Mouse (Mus musculus) liver, embryonic 14.5 days (tissue): ENCODE data around the gene Col26a1. TPM values are rescaled to one million over a fixed set of nuclear protein-coding genes. Genes with fewer than 3 reads are reported as not detected.

Experiments used
- ATAC-seq: fragments of 200-750 bp; cut with Nextera tagmentation; 2 replicates; pipeline ENCODE4 v1.8.0; 2017; ENCODE audit warnings: moderate number of reproducible peaks, mild to moderate bottlenecking, moderate library complexity; ENCODE audit not compliant: insufficient read depth
- DNase-seq, 3 experiments: peaks; one replicate each; pipeline ENCODE4 v3.0.0-alpha.2; 2012 to 2013; ENCODE audit warnings: low read depth in 3 of 3, low spot score in 3 of 3
- H3K27ac ChIP-seq: fragments of 300-500 bp; sonication (generic); 2 replicates; pipeline ENCODE4 v1.5.1; 2014; ENCODE audit warnings: moderate library complexity, mild to moderate bottlenecking, control low read depth, inconsistent platforms
- H3K27me3 ChIP-seq: fragments of 300-500 bp; sonication (generic); 2 replicates; pipeline ENCODE4 v1.6.1; 2014; ENCODE audit warnings: mild to moderate bottlenecking, low read length, moderate library complexity; ENCODE audit not compliant: control insufficient read depth, insufficient read depth
- H3K36me3 ChIP-seq: fragments of 300-500 bp; sonication (generic); replicated peaks from 2 replicates; pipeline ENCODE4 v1.6.1; 2014; ENCODE audit warnings: low read depth; ENCODE audit not compliant: control insufficient read depth, insufficient read depth
- H3K4me1 ChIP-seq, 2 experiments: fragments of 200-500 bp in 1 of 2; fragments of 300-500 bp in 1 of 2; sonication (generic) in 1 of 2; replicated peaks; 2 replicates each; pipeline ENCODE4 v1.6.1; 2012 to 2014; ENCODE audit warnings: antibody characterized with exemption in 1 of 2, inconsistent platforms in 1 of 2, low read length in 1 of 2; ENCODE audit not compliant: control insufficient read depth in 2 of 2, insufficient read depth in 2 of 2
- H3K4me2 ChIP-seq: fragments of 300-500 bp; sonication (generic); 2 replicates; pipeline ENCODE4 v1.6.1; 2014; ENCODE audit warnings: low read depth, mild to moderate bottlenecking, control low read depth, moderate library complexity
- H3K4me3 ChIP-seq, 2 experiments: fragments of 200-500 bp in 1 of 2; fragments of 300-500 bp in 1 of 2; sonication (generic) in 1 of 2; 2 replicates each; pipeline ENCODE4 v1.5.1; 2012 to 2014; ENCODE audit warnings: low read depth in 2 of 2, low read length in 2 of 2, mild to moderate bottlenecking in 2 of 2, control low read depth in 1 of 2, inconsistent platforms in 1 of 2, moderate library complexity in 1 of 2; ENCODE audit not compliant: insufficient read depth in 1 of 2
- H3K9ac ChIP-seq: fragments of 300-500 bp; sonication (generic); replicated peaks from 2 replicates; pipeline ENCODE4 v1.6.1; 2014; ENCODE audit warnings: mild to moderate bottlenecking, control low read depth, moderate library complexity
- H3K9me3 ChIP-seq: fragments of 300-500 bp; sonication (generic); 2 replicates; pipeline ENCODE4 v1.6.1; 2016; ENCODE audit warnings: low read length, mixed read lengths; ENCODE audit not compliant: control insufficient read depth
- CTCF ChIP-seq: IDR thresholded peaks from 2 replicates; pipeline ENCODE4 v1.5.1; 2016; ENCODE audit warnings: antibody characterized with exemption, low read depth, control low read depth
- EP300 ChIP-seq: IDR thresholded peaks from 2 replicates; pipeline ENCODE4 v1.6.1; 2016; ENCODE audit warnings: antibody characterized with exemption, low read depth
- WGBS: fragments of 180-500 bp; shearing (Covaris S2); extraction: QIAGEN DNeasy Blood & Tissue Kit; methylation state at CpG from one replicate; pipeline ENCODE4 v1.1.7; 2014; ENCODE audit not compliant: insufficient replicate concordance; 5-methylcytosine and 5-hydroxymethylcytosine counted together
- polyA plus RNA-seq, 2 experiments: library from polyadenylated mRNA; depleted of rRNA in 1 of 2; stranded (reverse) in 1 of 2; unstranded in 1 of 2; fragments of >200 nt; fragmentation: Nextera tagmentation in 1 of 2; extraction: Ambion mirVana in 1 of 2; gene quantifications; 2 replicates each; pipeline versions ENCODE4 v1.2.1 to v1.2.3; 2012 to 2014

Gene Col26a1
- polyA plus RNA-seq, 2 experiments, result 0.06 to 0.18 TPM

DNA sequence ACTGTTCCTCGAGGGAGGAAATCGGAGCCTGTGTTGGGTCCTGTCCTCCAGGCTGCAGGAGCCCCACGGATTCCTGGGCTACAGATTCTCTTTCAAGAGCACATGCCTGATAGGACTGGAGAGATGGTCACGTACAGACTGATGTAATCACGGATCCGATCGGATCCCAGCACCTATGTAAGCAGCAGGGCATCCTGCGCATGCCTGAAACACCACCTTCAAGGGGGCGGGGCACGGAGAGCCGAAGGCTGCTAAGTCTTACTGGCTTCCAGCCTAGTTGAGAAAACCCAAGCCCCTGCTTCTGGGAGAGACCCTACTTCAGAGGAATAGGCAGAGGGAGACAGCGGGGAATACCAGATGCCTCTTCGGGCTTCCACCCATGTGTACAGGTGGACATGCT lies 100.4 kb downstream of the Col26a1 start:
- H3K9me3 ChIP-seq, result no peaks in the 10 kb centered on the region
- 57% methylated on average over 13 of the region's 13 CpGs for WGBS
- H3K27me3 ChIP-seq, result no peaks in the 10 kb centered on the region
- H3K4me1 ChIP-seq, result no peaks in the 10 kb centered on the region
- H3K36me3 ChIP-seq, result no peaks in the 10 kb centered on the region
- H3K4me2 ChIP-seq, result no peak overlapping the region
- TF ChIP-seq CTCF (no peak), EP300 (no peak)
- no peak overlapping the region for H3K27ac ChIP-seq
- no peak overlapping the region for H3K9ac ChIP-seq
- DNase-seq (no peak), ATAC-seq (no peak)
- no peak overlapping the region for H3K4me3 ChIP-seq

DNA sequence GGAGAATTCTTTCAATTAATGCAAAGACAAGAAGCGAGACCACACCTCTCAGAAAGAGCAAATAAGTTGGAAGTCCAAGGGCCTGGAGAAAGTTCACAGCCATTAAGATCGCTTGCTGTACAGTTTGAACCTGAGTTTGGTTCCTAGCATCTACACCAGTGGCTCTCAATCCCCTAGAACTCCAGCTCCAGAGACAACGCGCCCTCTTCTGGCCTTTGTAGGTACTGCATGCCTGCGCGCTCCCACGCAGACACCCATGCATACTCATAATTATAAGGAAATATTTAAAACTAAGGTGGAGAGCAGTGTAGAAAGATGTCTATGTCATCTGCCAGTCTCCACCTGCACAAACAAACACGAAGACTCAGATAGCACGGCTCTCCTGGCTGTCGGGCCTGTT lies 102.5 kb downstream of the Col26a1 start:
- Histone ChIP-seq H3K4me3 (no peak overlapping the region), H3K9me3 (no peaks in the 10 kb centered on the region), H3K27ac (no peak overlapping the region), H3K36me3 (no peaks in the 10 kb centered on the region), H3K27me3 (no peaks in the 10 kb centered on the region), H3K9ac (no peak overlapping the region), H3K4me2 (no peak overlapping the region), H3K4me1 (no peaks in the 10 kb centered on the region)
- DNase-seq (no peak), ATAC-seq (no peak)
- WGBS, result 30% methylated on average over 10 of the region's 10 CpGs
- no peak for TF ChIP-seq EP300
- peak; percentile 90 for TF ChIP-seq CTCF

DNA sequence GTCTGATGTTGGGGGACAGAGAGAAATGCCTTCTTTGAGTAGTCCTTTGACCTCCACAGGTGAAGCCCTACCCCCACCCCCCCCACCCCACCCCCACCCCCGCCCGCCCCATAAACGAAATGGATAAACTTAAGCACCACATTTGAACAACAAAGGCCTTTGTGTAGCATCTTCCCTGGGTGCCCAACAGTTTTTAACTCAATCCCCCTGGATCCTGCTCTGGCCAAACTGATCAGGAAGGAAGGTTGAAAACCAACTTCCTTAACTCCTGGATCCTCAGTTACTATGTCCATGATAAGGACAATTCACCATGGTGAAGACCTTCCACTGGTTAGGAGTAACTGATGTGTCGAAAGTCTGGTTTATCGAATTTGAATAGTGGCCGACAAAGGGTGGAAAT lies 103.1 kb downstream of the Col26a1 start:
- no peak for ATAC-seq

DNA sequence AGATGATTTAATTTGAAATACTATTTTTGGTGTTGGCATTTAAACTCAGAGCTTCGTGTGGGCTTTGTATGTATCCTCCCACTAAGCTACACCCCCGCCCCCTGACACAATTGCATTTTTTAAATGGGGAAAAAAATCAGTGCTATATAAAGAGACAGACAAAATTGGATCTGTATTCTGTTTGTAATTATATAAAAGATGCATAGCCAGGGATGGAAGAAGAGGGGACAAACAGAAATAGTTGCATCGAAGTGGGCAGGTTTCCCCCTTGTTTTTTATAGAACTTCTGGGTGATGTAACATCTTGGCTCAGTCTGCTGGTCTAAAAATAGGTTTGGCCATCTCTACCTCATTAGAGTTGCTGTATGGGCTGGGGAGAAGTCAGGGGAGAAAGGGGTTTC lies 107.5 kb downstream of the Col26a1 start:
- ATAC-seq, result no peak
- WGBS, result 46% methylated on average over 3 of the region's 3 CpGs
- DNase-seq, result no peak
- no peak overlapping the region for H3K27ac ChIP-seq
- no peak overlapping the region for H3K4me3 ChIP-seq
- no peaks in the 10 kb centered on the region for H3K27me3 ChIP-seq
- no peak overlapping the region for H3K4me2 ChIP-seq
- no peaks in the 10 kb centered on the region for H3K4me1 ChIP-seq
- TF ChIP-seq EP300 (no peak), CTCF (no peak)
- no peak overlapping the region for H3K9ac ChIP-seq
- H3K36me3 ChIP-seq, result no peaks in the 10 kb centered on the region
- no peaks in the 10 kb centered on the region for H3K9me3 ChIP-seq

More for the DNA sequence above, 103.1 kb downstream of the Col26a1 start:
- no peak for DNase-seq
- no peaks in the 10 kb centered on the region for H3K36me3 ChIP-seq
- H3K9me3 ChIP-seq, result no peaks in the 10 kb centered on the region
- H3K4me2 ChIP-seq, result no peak overlapping the region
- no peak overlapping the region for H3K27ac ChIP-seq
- 70% methylated on average over 6 of the region's 6 CpGs for WGBS
- no peaks in the 10 kb centered on the region for H3K27me3 ChIP-seq
- H3K4me1 ChIP-seq, result no peaks in the 10 kb centered on the region
- H3K9ac ChIP-seq, result no peak overlapping the region
- H3K4me3 ChIP-seq, result no peak overlapping the region
- TF ChIP-seq EP300 (no peak), CTCF (no peak)

DNA sequence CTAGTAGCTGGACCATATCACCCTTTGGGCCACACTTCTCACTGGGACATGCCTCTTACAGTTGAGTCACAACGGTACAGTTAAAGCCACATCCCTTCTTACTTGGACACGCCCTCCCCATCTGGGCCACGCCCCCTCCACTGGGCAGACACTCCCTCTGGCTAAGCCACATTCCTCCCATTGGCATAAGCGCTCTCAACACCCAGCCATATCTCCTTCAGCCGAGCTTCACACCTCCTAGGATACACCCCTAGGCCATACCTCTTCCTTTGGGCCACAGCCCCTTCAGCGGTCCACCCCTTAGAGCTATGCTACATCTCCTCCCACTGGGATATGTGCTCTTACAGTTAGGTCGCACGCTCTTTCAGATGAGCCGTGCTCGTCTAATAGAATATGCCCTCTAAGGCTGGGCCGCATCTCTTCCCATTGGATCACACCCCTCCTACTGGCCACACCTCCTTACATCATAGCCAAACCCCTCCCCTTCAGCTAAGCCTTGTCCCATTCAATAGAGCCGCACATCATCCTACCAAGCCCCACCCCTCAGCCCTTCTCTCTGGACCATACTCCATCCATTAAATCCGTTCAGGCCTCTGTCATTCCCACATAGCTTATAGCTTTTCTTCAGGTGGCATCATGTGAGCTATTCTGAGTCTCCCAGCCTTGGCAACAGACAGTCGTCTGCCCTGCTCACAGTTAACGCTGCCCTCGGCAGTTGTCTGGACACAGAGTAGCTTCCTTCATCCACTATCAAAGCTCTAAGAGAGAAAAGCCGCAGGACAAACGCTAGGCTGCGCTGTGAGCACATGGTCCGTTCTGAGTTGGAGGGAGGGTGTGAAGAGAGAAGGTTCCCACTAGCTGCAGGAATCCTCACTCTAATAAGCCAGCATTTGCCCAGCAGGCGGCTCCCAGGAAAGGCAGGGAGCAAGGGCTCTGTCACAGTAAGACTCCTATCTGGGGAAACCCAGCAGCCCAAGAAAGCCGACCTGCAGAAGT lies 109.7 kb downstream of the Col26a1 start:
- H3K36me3 ChIP-seq, result no peaks in the 10 kb centered on the region
- no peaks in the 10 kb centered on the region for H3K27me3 ChIP-seq
- no peak overlapping the region for H3K4me3 ChIP-seq
- no peak overlapping the region for H3K4me2 ChIP-seq
- DNase-seq (no peak), ATAC-seq (no peak)
- H3K4me1 ChIP-seq, result no peaks in the 10 kb centered on the region
- no peak overlapping the region for H3K9ac ChIP-seq
- H3K27ac ChIP-seq, result no peak overlapping the region
- whole genome bisulfite sequencing, result 45% methylated on average over 22 of the region's 22 CpGs
- TF ChIP-seq CTCF (no peak), EP300 (no peak)
- no peaks in the 10 kb centered on the region for H3K9me3 ChIP-seq
